ENCODE assay signal across 8 mouse cellular contexts in genomic region chr2:165275124-165275640, GRCm38 (mm10). TPM values are rescaled to one million over a fixed set of nuclear protein-coding genes. Genes with fewer than 3 reads are reported as not detected.
DNase-seq lines count a peak whose midpoint lies in the region; ATAC-seq and TF ChIP-seq lines count a peak whose summit lies in the region.
"Had no signal": no experiment of that assay in that cellular context is flagged by ENCODE, and none has a peak within 500 bp of the region (broad histone marks: within the 10 kb centered on the region; RNA-seq: fewer than 3 reads in every experiment).

No protein-coding gene starts in this region.

- peaks cover 4% of the 10 kb centered on the region; the same call in 1 of the 2 replicates for H3K36me3 ChIP-seq in lung, embryonic 16.5 days (ENCODE audit: control insufficient read depth, insufficient read depth, low read length)
- peaks cover 14% of the 10 kb centered on the region for H3K36me3 ChIP-seq in forebrain, embryonic 12.5 days (replicated peaks)
- H3K36me3 ChIP-seq in limb, embryonic 12.5 days = peaks cover 33% of the 10 kb centered on the region
- peaks cover 6% of the 10 kb centered on the region; the same call in 1 of the 2 replicates for H3K36me3 ChIP-seq in stomach, postnatal 0 days (ENCODE audit: control insufficient read depth, insufficient read depth, low read length)

- 39% methylated on average over 8 of the region's 8 CpGs for WGBS in lung, embryonic 16.5 days
- 62% methylated on average over 8 of the region's 8 CpGs for WGBS in lung, adult 2 months
- 20% methylated on average over 8 of the region's 8 CpGs for WGBS in forebrain, embryonic 12.5 days
- 31% methylated on average over 8 of the region's 8 CpGs for WGBS in limb, embryonic 12.5 days
- WGBS in stomach, postnatal 0 days = 53% methylated on average over 8 of the region's 8 CpGs

- DNase-seq in lung, adult 2 months = no peak
- DNase-seq in stomach, postnatal 0 days (ENCODE audit: low spot score) = no peak
- DNase-seq in gastrocnemius, postnatal 14 days = no peak
- DNase-seq in c-Kit-positive CD71-positive TER-119-positive erythroid progenitor cells, embryonic 14.5 days (ENCODE audit: low spot score) = no peak

- TF ChIP-seq POLR2A in lung, adult 2 months (IDR thresholded peaks at IDR 0.05; ENCODE audit: borderline replicate concordance, extremely low read depth, low read depth, low read length) = no peak

- no peak for TF ChIP-seq CTCF in lung, adult 2 months (IDR thresholded peaks at IDR 0.05; ENCODE audit: insufficient read depth, low read length)
- no peak for TF ChIP-seq CTCF in stomach, postnatal 0 days (IDR thresholded peaks at IDR 0.05; ENCODE audit: low read depth)

- H3K4me3 ChIP-seq in lung, embryonic 16.5 days (ENCODE audit: low read length) = no peak overlapping the region
- H3K4me3 ChIP-seq in lung, adult 2 months (replicated peaks; ENCODE audit: extremely low read depth, low read depth, low read length) = no peak overlapping the region
- H3K4me3 ChIP-seq in forebrain, embryonic 12.5 days (replicated peaks) = no peak overlapping the region
- H3K4me3 ChIP-seq in limb, embryonic 12.5 days (replicated peaks) = no peak overlapping the region
- H3K4me3 ChIP-seq in stomach, postnatal 0 days (ENCODE audit: low read depth, low read length) = no peak overlapping the region

- H3K4me2 ChIP-seq in lung, embryonic 16.5 days (ENCODE audit: low read depth, low read length) = no peak overlapping the region
- H3K4me2 ChIP-seq in forebrain, embryonic 12.5 days = peak overlapping the region; percentile 15; the same call in 1 of the 2 replicates
- H3K4me2 ChIP-seq in limb, embryonic 12.5 days = no peak overlapping the region
- no peak overlapping the region for H3K4me2 ChIP-seq in stomach, postnatal 0 days (replicated peaks; ENCODE audit: low read depth)

- H3K9ac ChIP-seq in lung, embryonic 16.5 days (ENCODE audit: low read length) = no peak overlapping the region
- peak overlapping the region; percentile 36; the same call in 1 of the 2 replicates for H3K9ac ChIP-seq in forebrain, embryonic 12.5 days
- H3K9ac ChIP-seq in limb, embryonic 12.5 days (replicated peaks) = no peak overlapping the region
- H3K9ac ChIP-seq in stomach, postnatal 0 days (ENCODE audit: low read length) = 0 out of 2 replicates have a peak overlapping the region, but pooled peaks have one; percentile 13

- H3K4me1 ChIP-seq in lung, embryonic 16.5 days (replicated peaks; ENCODE audit: control insufficient read depth, insufficient read depth, low read length) = 0 out of 2 replicates have a peak, but pooled peaks cover 2% of the 10 kb centered on the region
- no peaks in the 10 kb centered on the region for H3K4me1 ChIP-seq in lung, adult 2 months (ENCODE audit: control insufficient read depth, insufficient read depth, low read length)
- peaks cover 61% of the 10 kb centered on the region for H3K4me1 ChIP-seq in forebrain, embryonic 12.5 days
- H3K4me1 ChIP-seq in limb, embryonic 12.5 days (replicated peaks) = peaks cover 36% of the 10 kb centered on the region
- H3K4me1 ChIP-seq in stomach, postnatal 0 days (replicated peaks; ENCODE audit: control insufficient read depth, insufficient read depth) = no peaks in the 10 kb centered on the region

- H3K27ac ChIP-seq in lung, embryonic 16.5 days (ENCODE audit: low read length) = no peak overlapping the region
- H3K27ac ChIP-seq in forebrain, embryonic 12.5 days = peak overlapping the region; percentile 82
- 0 out of 2 replicates have a peak overlapping the region, but pooled peaks have one; percentile 8 for H3K27ac ChIP-seq in limb, embryonic 12.5 days
- H3K27ac ChIP-seq in stomach, postnatal 0 days (replicated peaks) = no peak overlapping the region

- no peaks in the 10 kb centered on the region for H3K27me3 ChIP-seq in lung, embryonic 16.5 days (ENCODE audit: control insufficient read depth, insufficient read depth, low read depth, low read length)
- peaks cover 14% of the 10 kb centered on the region; the same call in 1 of the 2 replicates for H3K27me3 ChIP-seq in forebrain, embryonic 12.5 days
- H3K27me3 ChIP-seq in limb, embryonic 12.5 days = peaks cover 16% of the 10 kb centered on the region
- H3K27me3 ChIP-seq in stomach, postnatal 0 days (ENCODE audit: control insufficient read depth, insufficient read depth, low read length) = no peaks in the 10 kb centered on the region

- ATAC-seq in lung, embryonic 16.5 days (ENCODE audit: low read depth) = peak; percentile 21
- ATAC-seq in forebrain, embryonic 12.5 days (ENCODE audit: low FRiP score) = peak; percentile 79
- ATAC-seq in limb, embryonic 12.5 days (ENCODE audit: insufficient number of reproducible peaks, insufficient read depth, low FRiP score, low TSS enrichment, low read depth) = 0 out of 2 replicates have a peak, but pooled peaks have one; percentile 38
- peak; percentile 25; the same call in 1 of the 2 replicates for ATAC-seq in stomach, postnatal 0 days (ENCODE audit: low FRiP score, low TSS enrichment)

- H3K9me3 ChIP-seq in lung, embryonic 16.5 days (ENCODE audit: control insufficient read depth, low read length) = no peaks in the 10 kb centered on the region
- no peaks in the 10 kb centered on the region for H3K9me3 ChIP-seq in forebrain, embryonic 12.5 days
- no peaks in the 10 kb centered on the region for H3K9me3 ChIP-seq in limb, embryonic 12.5 days
- no peaks in the 10 kb centered on the region for H3K9me3 ChIP-seq in stomach, postnatal 0 days (ENCODE audit: control insufficient read depth, low read length)

- intact Hi-C loops in gastrocnemius, postnatal 14 days (cut with DNase I; ENCODE audit: low total_unique reads) = loop anchor here (5.0 kb wide), 2 partner anchors 62 to 203 kb away; no protein-coding TSS in a partner anchor

- TF ChIP-seq EP300 in stomach, postnatal 0 days (optimal IDR thresholded peaks at IDR 0.05) = no peak

RNA-seq across cellular contexts. Expression of gene Slc35c2, which starts 12.5 kb away (rescaled TPM):
- 47.9 and 48.0 TPM in 2 replicates for polyA plus RNA-seq in lung, embryonic 16.5 days (2015; fragmentation: Nextera tagmentation; extraction: Ambion mirVana)
- polyA plus RNA-seq in lung, adult 2 months (2012; rRNA removed) = 52.3 and 55.0 TPM in 2 replicates
- 57.9 and 62.4 TPM in 2 replicates for polyA plus RNA-seq in forebrain, embryonic 12.5 days (2016; fragmentation: Nextera tagmentation; extraction: Ambion mirVana)
- 47.2 and 48.3 TPM in 2 replicates for polyA plus RNA-seq in limb, embryonic 12.5 days (2016; fragmentation: Nextera tagmentation; extraction: Ambion mirVana)
- 38.5 and 39.3 TPM in 2 replicates for polyA plus RNA-seq in stomach, postnatal 0 days (2015; fragmentation: Nextera tagmentation; extraction: Ambion mirVana)
- 10 to 100 TPM; 16.4 to 16.8 TPM for total RNA-seq in gastrocnemius, postnatal 14 days (2021)

RNA-seq across cellular contexts. Expression of gene Cdh22, which starts 40.5 kb away (rescaled TPM):
- polyA plus RNA-seq in lung, embryonic 16.5 days (2015; fragmentation: Nextera tagmentation; extraction: Ambion mirVana) = 0.67 and 0.88 TPM in 2 replicates
- 2.0 and 3.0 TPM in 2 replicates for polyA plus RNA-seq in lung, adult 2 months (2012; rRNA removed)
- polyA plus RNA-seq in forebrain, embryonic 12.5 days (2016; fragmentation: Nextera tagmentation; extraction: Ambion mirVana) = 10.6 and 11.4 TPM in 2 replicates
- polyA plus RNA-seq in limb, embryonic 12.5 days (2016; fragmentation: Nextera tagmentation; extraction: Ambion mirVana) = 0.90 and 1.9 TPM in 2 replicates
- polyA plus RNA-seq in stomach, postnatal 0 days (2015; fragmentation: Nextera tagmentation; extraction: Ambion mirVana) = 0.05 and 0.08 TPM in 2 replicates
- total RNA-seq in gastrocnemius, postnatal 14 days (2021) = under 1 TPM; 0.13 to 0.18 TPM
- polyA plus RNA-seq: gonadal fat pad, adult 2 months had no signal

RNA-seq across cellular contexts. Expression of gene Elmo2, which starts 51.1 kb away (rescaled TPM):
- polyA plus RNA-seq in lung, embryonic 16.5 days (2015; fragmentation: Nextera tagmentation; extraction: Ambion mirVana) = 76.6 and 82.8 TPM in 2 replicates
- 95.0 and 148 TPM in 2 replicates for polyA plus RNA-seq in lung, adult 2 months (2012; rRNA removed)
- polyA plus RNA-seq in forebrain, embryonic 12.5 days (2016; fragmentation: Nextera tagmentation; extraction: Ambion mirVana) = 94.6 and 99.7 TPM in 2 replicates
- 83.2 and 88.4 TPM in 2 replicates for polyA plus RNA-seq in limb, embryonic 12.5 days (2016; fragmentation: Nextera tagmentation; extraction: Ambion mirVana)
- 21.2 and 22.6 TPM in 2 replicates for polyA plus RNA-seq in stomach, postnatal 0 days (2015; fragmentation: Nextera tagmentation; extraction: Ambion mirVana)
- 10 to 100 TPM; 16.7 to 19.6 TPM for total RNA-seq in gastrocnemius, postnatal 14 days (2021)

Comparison
In these comparisons a context has a peak if more than half of its experiments do, and no peak if none do; other contexts are left out.
1. ATAC-seq: peak in every context shown above with its lines; median percentile 79 in forebrain, embryonic 12.5 days; 38 in limb, embryonic 12.5 days; 25 in stomach, postnatal 0 days; 21 in lung, embryonic 16.5 days.
2. H3K27ac ChIP-seq: peak in forebrain, embryonic 12.5 days (single experiment) and limb, embryonic 12.5 days (single experiment); none in lung, embryonic 16.5 days (single experiment) and stomach, postnatal 0 days (single experiment).
3. H3K9ac ChIP-seq: peak in forebrain, embryonic 12.5 days (single experiment) and stomach, postnatal 0 days (single experiment); none in lung, embryonic 16.5 days (single experiment) and limb, embryonic 12.5 days (single experiment).